Mouse (Mus musculus) intestine, postnatal 0 days (tissue): ENCODE results near the gene Angpt4. TPM values are rescaled to one million over a fixed set of nuclear protein-coding genes. Genes with fewer than 3 reads are reported as not detected.

Experiments used
- ATAC-seq: fragments of 200-750 bp; cut with Nextera tagmentation; 2 replicates; pipeline ENCODE4 v1.8.0; 2017; ENCODE audit warnings: mild to moderate bottlenecking, moderate TSS enrichment, moderate library complexity
- H3K27ac ChIP-seq: fragments of 300-500 bp; sonication (generic); 2 replicates; pipeline ENCODE4 v1.5.1; 2014; ENCODE audit warnings: mild to moderate bottlenecking, low read depth, low read length, moderate library complexity
- H3K27me3 ChIP-seq: fragments of 300-500 bp; sonication (generic); replicated peaks from 2 replicates; pipeline ENCODE4 v1.6.1; 2014; ENCODE audit warnings: low read length, mixed read lengths; ENCODE audit not compliant: control insufficient read depth, insufficient read depth
- H3K36me3 ChIP-seq: fragments of 300-500 bp; sonication (generic); 2 replicates; pipeline ENCODE4 v1.6.1; 2014; ENCODE audit warnings: mild to moderate bottlenecking, moderate library complexity; ENCODE audit not compliant: control insufficient read depth, insufficient read depth
- H3K4me1 ChIP-seq: fragments of 300-500 bp; sonication (generic); replicated peaks from 2 replicates; pipeline ENCODE4 v1.6.1; 2014; ENCODE audit warnings: antibody characterized with exemption, low read length, mixed read lengths; ENCODE audit not compliant: control insufficient read depth, insufficient read depth
- H3K4me2 ChIP-seq: fragments of 300-500 bp; sonication (generic); replicated peaks from 2 replicates; pipeline ENCODE4 v1.6.1; 2014; ENCODE audit warnings: low read depth, mild to moderate bottlenecking, moderate library complexity
- H3K4me3 ChIP-seq: fragments of 300-500 bp; sonication (generic); 2 replicates; pipeline ENCODE4 v1.5.1; 2014; ENCODE audit warnings: low read depth, low read length
- H3K9ac ChIP-seq: fragments of 300-500 bp; sonication (generic); 2 replicates; pipeline ENCODE4 v1.6.1; 2014; ENCODE audit warnings: mild to moderate bottlenecking, low read depth, low read length
- H3K9me3 ChIP-seq: fragments of 300-500 bp; sonication (generic); 2 replicates; pipeline ENCODE4 v1.6.1; 2016; ENCODE audit warnings: mixed run types; ENCODE audit not compliant: control insufficient read depth
- CTCF ChIP-seq: sonication (generic); IDR thresholded peaks from 2 replicates; pipeline ENCODE4 v1.5.1; 2016; ENCODE audit warnings: low read depth, mild to moderate bottlenecking, control low read depth, antibody characterized with exemption, moderate library complexity
- WGBS: fragments of 180-500 bp; shearing (Covaris S2); extraction: QIAGEN DNeasy Blood & Tissue Kit; methylation state at CpG from one replicate; pipeline ENCODE4 v1.1.7; 2014; 5-methylcytosine and 5-hydroxymethylcytosine counted together
- polyA plus RNA-seq: library from polyadenylated mRNA; unstranded; fragments of >200 nt; fragmentation: Nextera tagmentation; extraction: Ambion mirVana; gene quantifications from 2 replicates; pipeline ENCODE4 v1.2.1, GENCODE M21; 2015

Angpt4 gene
- 0.18 and 0.27 TPM in 2 replicates for polyA plus RNA-seq

GRCm38 (mm10) chr2:151910919-151911500 is at the start of gene Angpt4:
Angpt4 (plus strand) TSS chr2:151911210.
- no peak for ATAC-seq
- 63% methylated on average over 12 of the region's 13 CpGs for WGBS

GRCm38 (mm10) chr2:151862257-151862810 is 48.7 kb upstream of the Angpt4 start:
- Histone ChIP-seq H3K4me3 (no peak overlapping the region), H3K9me3 (no peaks in the 10 kb centered on the region), H3K27me3 (no peaks in the 10 kb centered on the region), H3K4me2 (no peak overlapping the region), H3K36me3 (no peaks in the 10 kb centered on the region), H3K4me1 (no peaks in the 10 kb centered on the region), H3K27ac (no peak overlapping the region), H3K9ac (no peak overlapping the region)
- peak; percentile 71 for TF ChIP-seq CTCF
- WGBS, result 50% methylated on average over 5 of the region's 5 CpGs
- no peak for ATAC-seq

More at GRCm38 (mm10) chr2:151910919-151911500, at the start of gene Angpt4:
- Histone ChIP-seq H3K36me3 (no peaks in the 10 kb centered on the region), H3K9ac (no peak within 1 kb of the TSS), H3K9me3 (no peaks in the 10 kb centered on the region), H3K4me2 (no peak within 1 kb of the TSS), H3K27ac (no peak within 1 kb of the TSS), H3K4me3 (no peak within 1 kb of the TSS), H3K27me3 (no peaks in the 10 kb centered on the region), H3K4me1 (no peaks in the 10 kb centered on the region)
- no peak for TF ChIP-seq CTCF

- H3K27me3 ChIP-seq, result no peaks in the 10 kb centered on the region
- 84% methylated on average over 6 of the region's 6 CpGs for WGBS
- no peak overlapping the region for H3K9ac ChIP-seq
- H3K9me3 ChIP-seq, result no peaks in the 10 kb centered on the region
- H3K4me1 ChIP-seq, result no peaks in the 10 kb centered on the region
- H3K36me3 ChIP-seq, result no peaks in the 10 kb centered on the region
- ATAC-seq, result no peak
- no peak overlapping the region for H3K4me2 ChIP-seq
- no peak overlapping the region for H3K27ac ChIP-seq
- TF ChIP-seq CTCF, result no peak
- H3K4me3 ChIP-seq, result no peak overlapping the region
Measured at GRCm38 (mm10) chr2:151864941-151865340, 46.1 kb upstream of the Angpt4 start.

- no peaks in the 10 kb centered on the region for H3K4me1 ChIP-seq
- WGBS, result 31% methylated on average over 4 of the region's 4 CpGs
- no peak overlapping the region for H3K27ac ChIP-seq
- TF ChIP-seq CTCF, result peak; percentile 78
- no peak overlapping the region for H3K9ac ChIP-seq
- no peaks in the 10 kb centered on the region for H3K9me3 ChIP-seq
- H3K4me2 ChIP-seq, result no peak overlapping the region
- no peak overlapping the region for H3K4me3 ChIP-seq
- no peaks in the 10 kb centered on the region for H3K36me3 ChIP-seq
- H3K27me3 ChIP-seq, result no peaks in the 10 kb centered on the region
- ATAC-seq, result 0 out of 2 replicates have a peak, but pooled peaks have one; percentile 19
Measured at GRCm38 (mm10) chr2:151866487-151866886, 44.5 kb upstream of the Angpt4 start.

GRCm38 (mm10) chr2:151868196-151868595 is 42.8 kb upstream of the Angpt4 start:
- TF ChIP-seq CTCF, result no peak
- H3K9me3 ChIP-seq, result no peaks in the 10 kb centered on the region
- no peaks in the 10 kb centered on the region for H3K27me3 ChIP-seq
- H3K4me1 ChIP-seq, result no peaks in the 10 kb centered on the region
- H3K9ac ChIP-seq, result no peak overlapping the region
- H3K36me3 ChIP-seq, result no peaks in the 10 kb centered on the region
- no peak overlapping the region for H3K4me3 ChIP-seq
- no peak overlapping the region for H3K4me2 ChIP-seq
- no peak for ATAC-seq
- 74% methylated on average over 8 of the region's 8 CpGs for WGBS
- no peak overlapping the region for H3K27ac ChIP-seq

- no peaks in the 10 kb centered on the region for H3K4me1 ChIP-seq
- TF ChIP-seq CTCF, result peak; percentile 54
- no peaks in the 10 kb centered on the region for H3K9me3 ChIP-seq
- no peak for ATAC-seq
- no peak overlapping the region for H3K9ac ChIP-seq
- H3K36me3 ChIP-seq, result no peaks in the 10 kb centered on the region
- no peak overlapping the region for H3K4me2 ChIP-seq
- no peak overlapping the region for H3K27ac ChIP-seq
- H3K4me3 ChIP-seq, result no peak overlapping the region
- no peaks in the 10 kb centered on the region for H3K27me3 ChIP-seq
Measured at GRCm38 (mm10) chr2:151874551-151874950, 36.5 kb upstream of the Angpt4 start.
